Mouse (Mus musculus) neural tube, embryonic 14.5 days (tissue): ENCODE measurements around the gene Tead3. TPM values are rescaled to one million over a fixed set of nuclear protein-coding genes. Genes with fewer than 3 reads are reported as not detected.

Experiments used
- ATAC-seq: fragments of 200-750 bp; cut with Nextera tagmentation; 2 replicates; pipeline ENCODE4 v1.8.0; 2017; ENCODE audit warnings: low read depth, mild to moderate bottlenecking, moderate TSS enrichment, moderate library complexity
- H3K27ac ChIP-seq: fragments of 300-500 bp; sonication (generic); 2 replicates; pipeline ENCODE4 v1.5.1; 2014; ENCODE audit warnings: low read depth, mild to moderate bottlenecking, control low read depth, low read length, moderate library complexity, mixed read lengths
- H3K27me3 ChIP-seq: fragments of 300-500 bp; sonication (generic); 2 replicates; pipeline ENCODE4 v1.6.1; 2014; ENCODE audit warnings: low read length; ENCODE audit not compliant: control insufficient read depth, insufficient read depth
- H3K36me3 ChIP-seq: fragments of 300-500 bp; sonication (generic); 2 replicates; pipeline ENCODE4 v1.6.1; 2014; ENCODE audit warnings: low read length, mixed read lengths; ENCODE audit not compliant: control insufficient read depth, insufficient read depth
- H3K4me1 ChIP-seq: fragments of 300-500 bp; sonication (generic); 2 replicates; pipeline ENCODE4 v1.6.1; 2014; ENCODE audit warnings: low read length; ENCODE audit not compliant: control insufficient read depth, insufficient read depth
- H3K4me2 ChIP-seq: fragments of 300-500 bp; sonication (generic); 2 replicates; pipeline ENCODE4 v1.6.1; 2014; ENCODE audit warnings: mild to moderate bottlenecking, low read depth, low read length, control low read depth
- H3K4me3 ChIP-seq: fragments of 300-500 bp; sonication (generic); 2 replicates; pipeline ENCODE4 v1.5.1; 2014; ENCODE audit warnings: low read depth, low read length, control low read depth, mixed read lengths
- H3K9ac ChIP-seq: fragments of 300-500 bp; sonication (generic); replicated peaks from 2 replicates; pipeline ENCODE4 v1.6.1; 2014; ENCODE audit warnings: low read depth, mild to moderate bottlenecking, control low read depth, low read length, mixed read lengths
- H3K9me3 ChIP-seq: fragments of 300-500 bp; sonication (generic); 2 replicates; pipeline ENCODE4 v1.6.1; 2016; ENCODE audit warnings: low read length; ENCODE audit not compliant: control insufficient read depth
- WGBS: fragments of 180-500 bp; shearing (Covaris S2); extraction: QIAGEN DNeasy Blood & Tissue Kit; methylation state at CpG from one replicate; pipeline ENCODE4 v1.1.7; 2014; 5-methylcytosine and 5-hydroxymethylcytosine counted together
- polyA plus RNA-seq: library from polyadenylated mRNA; unstranded; fragments of >200 nt; fragmentation: Nextera tagmentation; extraction: Ambion mirVana; gene quantifications from 2 replicates; pipeline ENCODE4 v1.2.1, GENCODE M21; 2014

Gene Tead3
- polyA plus RNA-seq, 1 experiment from 2014 or later, result 1.2 TPM

- no peak overlapping the region for H3K4me3 ChIP-seq
- peaks cover 13% of the 10 kb centered on the region for H3K36me3 ChIP-seq
- H3K4me1 ChIP-seq, result 0 out of 2 replicates have a peak, but pooled peaks cover 4% of the 10 kb centered on the region
- no peak overlapping the region for H3K27ac ChIP-seq
- no peak for ATAC-seq
- no peaks in the 10 kb centered on the region for H3K27me3 ChIP-seq
- H3K4me2 ChIP-seq, result no peak overlapping the region
- H3K9me3 ChIP-seq, result no peaks in the 10 kb centered on the region
- H3K9ac ChIP-seq, result no peak overlapping the region
- WGBS, result 60% methylated on average over 8 of the region's 8 CpGs
These were observed 33.5 kb downstream of the Tead3 start for GRCm38 (mm10) chr17:28317091-28317490.

- Histone ChIP-seq H3K4me3 (no peak overlapping the region), H3K4me2 (no peak overlapping the region), H3K27me3 (no peaks in the 10 kb centered on the region), H3K36me3 (peaks cover 13% of the 10 kb centered on the region), H3K9me3 (no peaks in the 10 kb centered on the region), H3K9ac (no peak overlapping the region), H3K4me1 (0 out of 2 replicates have a peak, but pooled peaks cover 4% of the 10 kb centered on the region), H3K27ac (no peak overlapping the region)
- no peak for ATAC-seq
- 94% methylated on average over 9 of the region's 9 CpGs for WGBS
These were observed 34.1 kb downstream of the Tead3 start for GRCm38 (mm10) chr17:28316476-28316875.

GRCm38 (mm10) chr17:28315611-28316160 lies 34.9 kb downstream of the Tead3 start:
- Histone ChIP-seq H3K27me3 (no peaks in the 10 kb centered on the region), H3K4me1 (0 out of 2 replicates have a peak, but pooled peaks cover 4% of the 10 kb centered on the region), H3K4me3 (no peak overlapping the region), H3K36me3 (peaks cover 11% of the 10 kb centered on the region), H3K9me3 (no peaks in the 10 kb centered on the region), H3K27ac (no peak overlapping the region), H3K9ac (no peak overlapping the region), H3K4me2 (no peak overlapping the region)
- no peak for ATAC-seq
- 91% methylated on average over 20 of the region's 20 CpGs for WGBS

- H3K36me3 ChIP-seq, result peaks cover 6% of the 10 kb centered on the region
- 2% methylated on average over 11 of the region's 11 CpGs for WGBS
- peak overlapping the region; percentile 69 for H3K9ac ChIP-seq
- H3K9me3 ChIP-seq, result no peaks in the 10 kb centered on the region
- peak overlapping the region; percentile 68 for H3K4me3 ChIP-seq
- H3K4me2 ChIP-seq, result peak overlapping the region; percentile 64
- 0 out of 2 replicates have a peak, but pooled peaks cover 4% of the 10 kb centered on the region for H3K4me1 ChIP-seq
- H3K27me3 ChIP-seq, result no peaks in the 10 kb centered on the region
- H3K27ac ChIP-seq, result peak overlapping the region; percentile 79
- peak; percentile 28; the same call in 1 of the 2 replicates for ATAC-seq
These were observed 36.8 kb downstream of the Tead3 start for GRCm38 (mm10) chr17:28313880-28314225.

- Histone ChIP-seq H3K36me3 (peaks cover 6% of the 10 kb centered on the region), H3K4me2 (peak within 1 kb of the TSS; percentile 64), H3K4me3 (peak within 1 kb of the TSS; percentile 68), H3K27me3 (no peaks in the 10 kb centered on the region), H3K9me3 (no peaks in the 10 kb centered on the region), H3K27ac (peak within 1 kb of the TSS; percentile 79), H3K9ac (peak within 1 kb of the TSS; percentile 69), H3K4me1 (0 out of 2 replicates have a peak, but pooled peaks cover 4% of the 10 kb centered on the region)
- WGBS, result under 1% methylated on average over 62 of the region's 69 CpGs
- peak; percentile 99 for ATAC-seq
These were observed 37.3 kb downstream of the Tead3 start, which contains the start of gene Fance for GRCm38 (mm10) chr17:28313212-28313879. Gene Fance (plus strand): TSS chr17:28313519.

- 0 out of 2 replicates have a peak overlapping the region, but pooled peaks have one; percentile 34 for H3K27ac ChIP-seq
- no peaks in the 10 kb centered on the region for H3K27me3 ChIP-seq
- WGBS, result 26% methylated on average over 17 of the region's 17 CpGs
- peaks cover 6% of the 10 kb centered on the region for H3K36me3 ChIP-seq
- peak overlapping the region; percentile 64 for H3K4me2 ChIP-seq
- H3K9me3 ChIP-seq, result no peaks in the 10 kb centered on the region
- 0 out of 2 replicates have a peak, but pooled peaks cover 4% of the 10 kb centered on the region for H3K4me1 ChIP-seq
- H3K4me3 ChIP-seq, result peak overlapping the region; percentile 68
- ATAC-seq, result peak; percentile 7
- H3K9ac ChIP-seq, result no peak overlapping the region
These were observed 38.1 kb downstream of the Tead3 start for GRCm38 (mm10) chr17:28312232-28313211.

- no peaks in the 10 kb centered on the region for H3K27me3 ChIP-seq
- no peak overlapping the region for H3K4me2 ChIP-seq
- H3K9ac ChIP-seq, result no peak overlapping the region
- H3K27ac ChIP-seq, result no peak overlapping the region
- no peaks in the 10 kb centered on the region for H3K36me3 ChIP-seq
- H3K4me3 ChIP-seq, result no peak overlapping the region
- H3K9me3 ChIP-seq, result no peaks in the 10 kb centered on the region
- H3K4me1 ChIP-seq, result 0 out of 2 replicates have a peak, but pooled peaks cover 4% of the 10 kb centered on the region
- WGBS, result 81% methylated on average over 5 of the region's 5 CpGs
- no peak for ATAC-seq
These were observed 39.1 kb downstream of the Tead3 start for GRCm38 (mm10) chr17:28311366-28312132.

GRCm38 (mm10) chr17:28310831-28311230 lies 39.8 kb downstream of the Tead3 start:
- Histone ChIP-seq H3K9ac (no peak overlapping the region), H3K4me1 (0 out of 2 replicates have a peak, but pooled peaks cover 4% of the 10 kb centered on the region), H3K27me3 (no peaks in the 10 kb centered on the region), H3K4me3 (no peak overlapping the region), H3K27ac (no peak overlapping the region), H3K9me3 (no peaks in the 10 kb centered on the region), H3K4me2 (no peak overlapping the region), H3K36me3 (no peaks in the 10 kb centered on the region)
- no peak for ATAC-seq
- 82% methylated on average over 3 of the region's 3 CpGs for WGBS
